Mouse (Mus musculus) cortical plate, adult 2 months (tissue): ENCODE data around the gene Adnp. TPM values are rescaled to one million over a fixed set of nuclear protein-coding genes. Genes with fewer than 3 reads are reported as not detected.
A peak's percentile ranks its signal among the peaks of the same experiment; 100 is the strongest.

Experiments
- H3K27ac ChIP-seq: fragments of 200-500 bp; 2 replicates; pipeline ENCODE4 v1.5.1; 2012; ENCODE audit warnings: low read length, control low read depth, inconsistent platforms; ENCODE audit not compliant: insufficient read depth
- H3K4me1 ChIP-seq: fragments of 200-500 bp; 2 replicates; pipeline ENCODE4 v1.6.1; 2011; ENCODE audit warnings: low read length; ENCODE audit not compliant: control insufficient read depth, insufficient read depth
- H3K4me3 ChIP-seq: fragments of 200-500 bp; 2 replicates; pipeline ENCODE4 v1.5.1; 2011; ENCODE audit warnings: mild to moderate bottlenecking, low read length, control low read depth; ENCODE audit not compliant: insufficient read depth
- CTCF ChIP-seq: fragments of 200-500 bp; IDR thresholded peaks from 2 replicates; pipeline ENCODE4 v1.5.1; 2011; ENCODE audit warnings: mild to moderate bottlenecking, control low read depth, low read length; ENCODE audit not compliant: insufficient read depth; ENCODE audit errors: extremely low read depth
- POLR2A ChIP-seq: fragments of 200-500 bp; IDR thresholded peaks from 2 replicates; pipeline ENCODE4 v1.6.1; 2011; ENCODE audit warnings: mild to moderate bottlenecking, low read length, control low read depth; ENCODE audit not compliant: insufficient read depth; ENCODE audit errors: extremely low read depth
- polyA plus RNA-seq: library from polyadenylated mRNA; depleted of rRNA; stranded (reverse); fragments of >200 nt; gene quantifications from 2 replicates; pipeline ENCODE4 v1.2.3, GENCODE M21; 2012

The Adnp gene
- polyA plus RNA-seq, 1 experiment: 34.5 TPM

- Histone ChIP-seq H3K4me1 (no peaks in the 10 kb centered on the region), H3K4me3 (no peak overlapping the region), H3K27ac (no peak overlapping the region)
- TF ChIP-seq POLR2A (no peak), CTCF (no peak)
These were observed 35.9 kb upstream of the Adnp start for GRCm38 (mm10) chr2:168242841-168243240.

GRCm38 (mm10) chr2:168238335-168238734 is 31.4 kb upstream of the Adnp start:
- TF ChIP-seq POLR2A (no peak), CTCF (no peak)
- H3K4me1 ChIP-seq: no peaks in the 10 kb centered on the region
- H3K27ac ChIP-seq: no peak overlapping the region
- H3K4me3 ChIP-seq: no peak overlapping the region

DNA sequence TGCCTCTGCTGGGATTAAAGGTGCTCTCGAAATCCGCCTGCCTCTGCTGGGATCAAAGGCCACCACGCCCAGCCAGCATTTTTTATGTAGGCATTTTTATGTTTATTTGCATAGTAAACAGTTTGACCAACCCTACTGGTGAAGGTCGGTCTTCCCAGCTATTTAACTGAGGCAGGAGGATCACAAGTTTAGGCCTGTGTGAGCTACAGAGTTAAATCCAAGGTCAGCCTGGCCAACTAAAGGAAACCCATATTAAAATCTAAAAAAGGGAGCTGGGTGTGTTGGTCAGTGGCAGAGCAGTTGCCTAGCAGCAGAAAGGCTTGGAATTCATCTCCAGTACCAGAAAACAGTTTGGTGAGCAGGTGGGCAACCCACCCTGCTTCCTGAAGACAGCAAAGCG is 26.4 kb upstream of the Adnp start:
- TF ChIP-seq POLR2A (no peak), CTCF (no peak)
- Histone ChIP-seq H3K4me3 (no peak overlapping the region), H3K4me1 (no peaks in the 10 kb centered on the region; the same call in none of the 2 replicates), H3K27ac (no peak overlapping the region)

- Histone ChIP-seq H3K4me1 (peaks cover 2% of the 10 kb centered on the region), H3K4me3 (peak overlapping the region; percentile 51), H3K27ac (no peak overlapping the region)
- no peak for TF ChIP-seq POLR2A
- TF ChIP-seq CTCF: no peak
These were observed 24.5 kb upstream of the Adnp start for GRCm38 (mm10) chr2:168231471-168231829.

- Histone ChIP-seq H3K4me1 (peaks cover 2% of the 10 kb centered on the region), H3K27ac (peak overlapping the region; percentile 81), H3K4me3 (peak overlapping the region; percentile 51)
- TF ChIP-seq POLR2A (no peak), CTCF (no peak)
These were observed 24.0 kb upstream of the Adnp start for GRCm38 (mm10) chr2:168230773-168231470.

GRCm38 (mm10) chr2:168230026-168230728 is 23.3 kb upstream of the Adnp start, which contains the start of the genes Gm20716, Dpm1 and Mocs3:
Gm20716 (minus strand) TSS chr2:168230364.
Dpm1 (minus strand) TSS chr2:168230591.
Mocs3 (plus strand) TSS chr2:168230622.
- H3K4me3 ChIP-seq: peak within 1 kb of the TSS; percentile 51
- peak within 1 kb of the TSS; percentile 81 for H3K27ac ChIP-seq
- TF ChIP-seq POLR2A (peak; percentile 79), CTCF (no peak)
- H3K4me1 ChIP-seq: peaks cover 2% of the 10 kb centered on the region

DNA sequence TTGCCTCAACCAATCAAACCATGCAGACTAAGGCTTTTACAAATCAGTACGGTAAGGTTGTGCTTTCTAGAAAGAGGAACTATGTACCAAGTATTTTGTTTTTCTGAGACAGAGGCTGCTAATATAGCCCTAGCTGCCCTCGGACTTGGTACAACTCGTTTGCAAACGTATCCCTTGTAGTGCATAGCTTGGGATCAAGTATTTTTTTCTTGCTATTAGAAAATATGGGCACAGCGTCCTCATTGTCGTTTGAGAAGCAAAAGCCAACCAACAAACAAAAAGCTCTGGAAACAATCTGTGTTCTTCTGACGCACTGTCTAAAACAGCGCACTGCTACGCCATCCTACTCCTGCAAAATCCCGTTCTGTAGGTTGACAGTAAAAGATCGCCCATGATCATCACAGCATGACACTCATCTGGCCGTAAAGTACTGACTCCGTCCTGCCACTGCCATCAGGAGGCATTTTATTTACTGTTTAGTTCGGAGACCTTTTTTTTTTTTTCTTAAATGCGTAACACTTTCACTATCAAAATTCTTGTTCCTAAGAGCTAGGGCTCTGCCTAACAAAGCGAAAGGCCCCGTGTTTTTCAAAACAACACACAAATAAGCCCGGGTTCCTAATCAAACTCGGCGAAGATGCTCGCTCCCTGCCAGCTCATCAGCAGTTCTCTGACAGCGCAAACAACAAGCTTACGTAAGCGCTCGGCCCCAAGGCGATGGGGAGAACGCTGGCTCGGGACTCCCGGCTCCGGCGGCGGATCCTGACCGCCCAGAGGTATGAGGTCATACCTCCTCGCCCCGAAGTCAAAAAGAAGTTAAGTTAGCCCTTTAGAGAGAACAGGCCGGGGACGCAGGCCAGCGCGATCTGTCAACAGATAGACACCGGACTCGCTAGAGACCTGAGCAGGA is 22.5 kb upstream of the Adnp start:
- TF ChIP-seq CTCF (no peak), POLR2A (no peak)
- peak overlapping the region; percentile 81 for H3K27ac ChIP-seq
- peak overlapping the region; percentile 51 for H3K4me3 ChIP-seq
- peaks cover 2% of the 10 kb centered on the region for H3K4me1 ChIP-seq

GRCm38 (mm10) chr2:168223326-168223725 is 16.4 kb upstream of the Adnp start:
- Histone ChIP-seq H3K4me1 (peaks cover 2% of the 10 kb centered on the region), H3K27ac (no peak overlapping the region), H3K4me3 (no peak overlapping the region)
- TF ChIP-seq CTCF: no peak
- TF ChIP-seq POLR2A: no peak

- Histone ChIP-seq H3K27ac (no peak overlapping the region), H3K4me1 (no peaks in the 10 kb centered on the region), H3K4me3 (no peak overlapping the region)
- TF ChIP-seq CTCF (0 out of 2 replicates have a peak, but pooled peaks have one; percentile 2), POLR2A (no peak)
These were observed 7.0 kb upstream of the Adnp start for GRCm38 (mm10) chr2:168213788-168214397.
